Mouse (Mus musculus): ENCODE measurements around the gene 9230102O04Rik. TPM values are rescaled to one million over a fixed set of nuclear protein-coding genes. Genes with fewer than 3 reads are reported as not detected.

The 9230102O04Rik gene
- polyA plus RNA-seq, 1 experiment from 2014 or later = 3.5 TPM

DNA sequence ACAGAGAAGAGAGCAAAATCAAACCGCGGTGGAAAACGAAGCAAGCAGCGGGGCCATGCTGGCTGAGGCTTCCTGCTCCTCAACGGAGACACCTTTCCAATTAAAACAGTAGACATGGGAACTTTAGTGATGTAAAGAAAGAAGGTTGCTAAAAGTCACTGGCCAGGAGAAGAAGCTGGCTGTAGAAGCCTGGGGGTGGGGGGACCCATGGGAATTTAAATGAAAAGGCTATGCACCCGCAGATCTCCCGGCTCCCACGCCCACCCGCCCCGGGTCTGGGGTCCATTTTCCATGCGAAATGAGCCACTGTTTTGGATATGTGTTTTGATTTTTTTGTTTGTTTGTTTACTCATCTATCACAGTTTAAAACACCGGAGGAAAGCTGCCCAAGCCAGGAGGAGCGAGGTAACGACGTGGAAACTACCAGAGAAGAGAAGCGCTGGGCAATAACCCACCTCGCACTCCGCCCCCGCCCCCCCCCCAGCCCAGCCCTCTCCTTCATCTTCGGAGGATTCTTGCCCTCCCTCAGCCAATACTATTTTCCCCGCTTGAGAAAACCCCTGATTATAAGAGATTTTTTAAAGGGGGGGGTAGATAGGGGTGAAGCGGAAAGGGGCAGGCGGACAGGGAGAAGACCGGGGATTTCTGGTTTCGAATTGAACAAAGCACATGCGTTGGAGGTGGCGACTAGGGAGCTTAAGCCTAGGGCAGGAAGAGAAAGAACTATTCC lies 5.4 kb downstream of the 9230102O04Rik start:
- Histone ChIP-seq H3K9me3 (replicated peaks) (no peaks in the 10 kb centered on the region), H3K4me3 (peak overlapping the region; percentile 28), H3K27me3 (peaks cover 92% of the 10 kb centered on the region), H3K36me3 (no peaks in the 10 kb centered on the region), H3K9ac (peak overlapping the region; percentile 39; the same call in 1 of the 2 replicates), H3K4me1 (peaks cover 31% of the 10 kb centered on the region), H3K27ac (peak overlapping the region; percentile 66), H3K4me2 (replicated peaks) (peak overlapping the region; percentile 77)
- under 1% methylated on average over 27 of the region's 27 CpGs for WGBS
- no peak for ATAC-seq (ENCODE audit: low FRiP score)

- Histone ChIP-seq H3K27ac (peak overlapping the region; percentile 66), H3K4me3 (peak overlapping the region; percentile 28), H3K27me3 (peaks cover 89% of the 10 kb centered on the region), H3K9ac (peak overlapping the region; percentile 27), H3K4me1 (peaks cover 34% of the 10 kb centered on the region), H3K9me3 (replicated peaks) (no peaks in the 10 kb centered on the region), H3K4me2 (replicated peaks) (peak overlapping the region; percentile 77), H3K36me3 (no peaks in the 10 kb centered on the region)
- 1% methylated on average over 43 of the region's 43 CpGs for WGBS
- no peak for ATAC-seq (ENCODE audit: low FRiP score)
Measured at GRCm38 (mm10) chr2:9882926-9883802, 6.2 kb downstream of the 9230102O04Rik start.

DNA sequence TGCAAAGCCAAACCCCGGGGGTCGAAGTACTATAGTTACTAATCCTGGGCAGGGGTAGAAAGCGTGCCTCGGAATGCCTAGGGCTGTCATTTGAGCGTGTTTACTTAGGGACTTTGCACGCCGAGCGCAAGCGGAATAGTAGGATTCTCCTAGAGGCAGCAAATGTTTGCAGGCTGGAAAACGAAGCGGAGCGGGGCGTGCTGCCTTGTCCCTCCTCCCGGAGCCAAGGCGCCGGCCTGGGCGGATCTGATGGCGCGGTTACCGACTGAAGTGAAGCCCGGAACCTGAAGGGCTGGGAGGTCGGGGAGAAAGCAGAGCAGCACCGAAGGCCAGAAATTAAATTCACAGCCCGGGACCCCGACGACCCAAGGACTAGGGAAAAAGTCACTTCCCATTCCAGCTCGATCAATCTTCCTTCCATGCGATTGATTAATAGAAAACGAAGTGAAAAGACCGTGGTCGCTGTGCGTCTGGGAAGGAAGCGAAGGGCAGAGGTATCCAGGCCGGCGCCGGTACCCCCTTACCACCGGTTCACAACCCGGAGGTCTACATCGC lies 6.9 kb downstream of the 9230102O04Rik start:
- peak overlapping the region; percentile 66 for H3K27ac ChIP-seq

GRCm38 (mm10) chr2:9881611-9882023 lies 7.7 kb downstream of the 9230102O04Rik start:
- Histone ChIP-seq H3K4me2 (replicated peaks) (peak overlapping the region; percentile 77), H3K27me3 (peaks cover 83% of the 10 kb centered on the region), H3K4me1 (peaks cover 36% of the 10 kb centered on the region), H3K9me3 (replicated peaks) (no peaks in the 10 kb centered on the region), H3K36me3 (no peaks in the 10 kb centered on the region), H3K4me3 (peak overlapping the region; percentile 28), H3K9ac (peak overlapping the region; percentile 27), H3K27ac (peak overlapping the region; percentile 66)
- no peak for ATAC-seq (ENCODE audit: low FRiP score)
- WGBS = under 1% methylated on average over 13 of the region's 13 CpGs

More for the DNA sequence above, 6.9 kb downstream of the 9230102O04Rik start:
- H3K36me3 ChIP-seq = no peaks in the 10 kb centered on the region
- H3K27me3 ChIP-seq = peaks cover 86% of the 10 kb centered on the region
- WGBS = 1% methylated on average over 39 of the region's 39 CpGs
- no peak for ATAC-seq (ENCODE audit: low FRiP score)
- H3K4me2 ChIP-seq (replicated peaks) = peak overlapping the region; percentile 77
- peak overlapping the region; percentile 28 for H3K4me3 ChIP-seq
- peaks cover 34% of the 10 kb centered on the region for H3K4me1 ChIP-seq
- H3K9me3 ChIP-seq (replicated peaks) = no peaks in the 10 kb centered on the region
- peak overlapping the region; percentile 27 for H3K9ac ChIP-seq

DNA sequence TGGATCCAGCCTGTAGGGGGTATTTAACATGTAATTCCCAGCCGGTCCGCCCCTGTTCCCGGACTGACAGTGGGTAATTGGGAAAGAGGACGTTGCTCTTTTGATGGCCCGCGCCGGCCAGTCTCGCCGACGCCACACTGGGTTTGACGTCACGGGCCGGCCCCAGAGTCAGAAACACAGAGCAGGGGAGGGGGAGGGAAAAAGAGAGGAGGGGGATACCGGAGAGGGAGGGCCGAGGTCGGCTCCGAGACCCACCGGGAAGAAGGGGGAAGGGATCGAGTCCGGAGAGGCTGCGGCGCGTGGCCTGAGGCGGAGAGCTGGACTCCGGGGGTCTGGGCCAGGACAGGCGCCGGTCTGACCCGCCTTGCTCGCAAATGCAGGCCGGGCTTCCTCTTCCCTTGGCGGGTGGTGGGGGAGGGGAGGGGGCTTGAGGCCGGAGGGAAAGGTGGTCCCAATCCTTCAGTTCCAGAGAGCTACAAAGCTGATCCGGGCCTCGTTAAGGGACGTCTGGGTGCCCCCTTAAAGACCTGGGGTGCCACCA lies 8.2 kb downstream of the 9230102O04Rik start, which contains the start of gene 4930412O13Rik:
Gene 4930412O13Rik (plus strand): TSS at position 202 of the 541 bp plus-strand sequence.
- no peaks in the 10 kb centered on the region for H3K36me3 ChIP-seq
- peak within 1 kb of the TSS; percentile 77 for H3K4me2 ChIP-seq (replicated peaks)
- peak within 1 kb of the TSS; percentile 66 for H3K27ac ChIP-seq
- no peaks in the 10 kb centered on the region for H3K9me3 ChIP-seq (replicated peaks)
- peak within 1 kb of the TSS; percentile 28 for H3K4me3 ChIP-seq
- H3K27me3 ChIP-seq = peaks cover 81% of the 10 kb centered on the region
- peak within 1 kb of the TSS; percentile 27 for H3K9ac ChIP-seq
- ATAC-seq (ENCODE audit: low FRiP score) = no peak
- WGBS = under 1% methylated on average over 35 of the region's 35 CpGs
- H3K4me1 ChIP-seq = peaks cover 36% of the 10 kb centered on the region

GRCm38 (mm10) chr2:9880271-9880670 lies 9.1 kb downstream of the 9230102O04Rik start:
- Histone ChIP-seq H3K4me1 (peaks cover 36% of the 10 kb centered on the region), H3K36me3 (no peaks in the 10 kb centered on the region), H3K9ac (no peak overlapping the region), H3K27me3 (peaks cover 81% of the 10 kb centered on the region), H3K9me3 (replicated peaks) (no peaks in the 10 kb centered on the region), H3K4me2 (replicated peaks) (peak overlapping the region; percentile 77), H3K27ac (no peak overlapping the region), H3K4me3 (no peak overlapping the region)
- ATAC-seq (ENCODE audit: low FRiP score) = no peak
- 3% methylated on average over 11 of the region's 11 CpGs for WGBS

DNA sequence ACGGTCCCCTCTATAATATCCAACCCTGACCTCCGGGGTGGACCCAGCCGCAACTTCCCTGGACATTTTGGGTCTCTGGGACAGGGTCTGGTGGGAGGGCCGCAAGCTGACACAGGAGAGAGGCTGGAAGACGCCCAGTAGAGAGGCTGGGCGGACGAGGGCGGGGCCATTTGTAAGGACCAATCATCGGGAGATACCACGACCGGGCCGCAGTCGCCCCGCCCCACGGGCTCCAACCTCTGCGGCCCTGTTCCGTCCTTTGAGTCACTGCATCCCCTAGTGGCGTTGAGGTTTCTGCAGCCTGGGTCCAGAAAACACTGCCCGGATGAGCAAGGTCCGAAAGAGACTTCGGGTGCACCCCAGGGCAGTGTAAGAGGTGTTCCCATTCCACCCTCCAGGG lies 9.8 kb downstream of the 9230102O04Rik start:
- WGBS = under 1% methylated on average over 21 of the region's 21 CpGs
- H3K9ac ChIP-seq = no peak overlapping the region

DNA sequence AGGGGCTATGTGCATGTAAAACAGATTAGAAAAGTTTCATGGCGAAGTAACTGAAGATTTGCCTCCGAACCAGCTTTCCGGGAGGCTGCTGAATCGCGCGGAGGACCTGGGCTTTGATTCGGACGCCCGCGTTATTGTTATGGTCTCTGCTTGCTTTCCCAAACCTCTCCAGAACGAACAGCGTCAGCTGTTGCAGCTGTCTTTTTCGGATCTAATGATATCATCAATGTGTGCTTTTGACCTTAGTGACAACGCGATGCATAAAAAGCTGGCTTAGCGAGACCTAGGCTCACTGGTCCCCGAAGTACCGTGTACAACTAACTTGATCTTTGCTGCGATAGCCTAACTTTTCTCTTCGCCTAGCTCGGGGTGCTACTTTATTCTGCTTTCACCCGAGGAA lies 10.2 kb downstream of the 9230102O04Rik start:
- H3K4me3 ChIP-seq = peak overlapping the region; percentile 42
- H3K27me3 ChIP-seq = peaks cover 81% of the 10 kb centered on the region
- ATAC-seq (ENCODE audit: low FRiP score) = peak; percentile 3; the same call in 1 of the 2 replicates
- peak overlapping the region; percentile 77 for H3K4me2 ChIP-seq (replicated peaks)
- no peaks in the 10 kb centered on the region for H3K9me3 ChIP-seq (replicated peaks)
- no peak overlapping the region; the same call in 1 of the 2 replicates for H3K27ac ChIP-seq
- under 1% methylated on average over 22 of the region's 22 CpGs for WGBS
- no peak overlapping the region for H3K9ac ChIP-seq
- H3K36me3 ChIP-seq = no peaks in the 10 kb centered on the region
- peaks cover 36% of the 10 kb centered on the region for H3K4me1 ChIP-seq

More for the DNA sequence above, 9.8 kb downstream of the 9230102O04Rik start:
- peak; percentile 94 for ATAC-seq (ENCODE audit: low FRiP score)
- no peak overlapping the region for H3K27ac ChIP-seq
- no peaks in the 10 kb centered on the region for H3K9me3 ChIP-seq (replicated peaks)
- H3K4me2 ChIP-seq (replicated peaks) = peak overlapping the region; percentile 77
- H3K4me1 ChIP-seq = peaks cover 36% of the 10 kb centered on the region
- no peaks in the 10 kb centered on the region for H3K36me3 ChIP-seq
- H3K4me3 ChIP-seq = peak overlapping the region; percentile 42
- peaks cover 81% of the 10 kb centered on the region for H3K27me3 ChIP-seq

DNA sequence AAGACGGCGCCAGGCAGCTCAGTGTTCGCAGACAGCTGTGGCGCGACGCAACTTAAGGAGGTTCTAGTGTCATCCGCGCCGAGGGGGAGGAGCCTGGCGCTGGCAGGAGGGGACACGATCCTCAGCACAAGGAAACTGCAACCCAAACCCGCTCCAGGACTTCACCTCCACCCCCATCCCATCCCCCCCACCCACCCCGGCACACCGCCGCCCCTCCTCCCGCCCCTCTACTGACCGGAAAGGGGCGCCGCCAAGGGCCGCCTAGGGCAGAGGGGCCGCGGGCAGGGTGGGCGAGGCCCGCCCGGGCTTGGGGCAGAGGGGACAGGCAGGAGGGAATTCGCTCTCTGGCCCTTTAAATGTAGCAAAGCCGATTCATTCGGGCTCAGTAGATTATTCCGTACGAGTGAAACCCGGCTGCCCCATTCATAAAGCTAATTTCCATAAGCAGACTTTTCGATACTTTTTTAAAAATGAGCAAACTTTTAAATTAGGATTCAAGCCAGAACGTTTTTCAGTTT lies 10.7 kb downstream of the 9230102O04Rik start:
- H3K36me3 ChIP-seq = no peaks in the 10 kb centered on the region
- peak overlapping the region; percentile 77 for H3K4me2 ChIP-seq (replicated peaks)
- H3K27ac ChIP-seq = peak overlapping the region; percentile 67; the same call in 1 of the 2 replicates
- no peak overlapping the region for H3K9ac ChIP-seq
- under 1% methylated on average over 33 of the region's 33 CpGs for WGBS
- H3K27me3 ChIP-seq = peaks cover 81% of the 10 kb centered on the region
- ATAC-seq (ENCODE audit: low FRiP score) = peak; percentile 27; the same call in 1 of the 2 replicates
- peak overlapping the region; percentile 42 for H3K4me3 ChIP-seq
- H3K9me3 ChIP-seq (replicated peaks) = no peaks in the 10 kb centered on the region
- peaks cover 35% of the 10 kb centered on the region for H3K4me1 ChIP-seq

GRCm38 (mm10) chr2:9877966-9878563 lies 11.3 kb downstream of the 9230102O04Rik start:
- Histone ChIP-seq H3K4me3 (peak overlapping the region; percentile 42), H3K4me2 (replicated peaks) (peak overlapping the region; percentile 77), H3K27ac (peak overlapping the region; percentile 67), H3K27me3 (peaks cover 82% of the 10 kb centered on the region), H3K9me3 (replicated peaks) (no peaks in the 10 kb centered on the region), H3K9ac (no peak overlapping the region; the same call in none of the 2 replicates), H3K4me1 (peaks cover 29% of the 10 kb centered on the region), H3K36me3 (no peaks in the 10 kb centered on the region)
- 1% methylated on average over 19 of the region's 19 CpGs for WGBS
- ATAC-seq (ENCODE audit: low FRiP score) = no peak

- ATAC-seq (ENCODE audit: low FRiP score) = no peak
- Histone ChIP-seq H3K4me1 (peaks cover 26% of the 10 kb centered on the region), H3K27me3 (peaks cover 82% of the 10 kb centered on the region), H3K9ac (peak overlapping the region; percentile 46), H3K9me3 (replicated peaks) (no peaks in the 10 kb centered on the region), H3K27ac (peak overlapping the region; percentile 69), H3K36me3 (no peaks in the 10 kb centered on the region), H3K4me3 (peak overlapping the region; percentile 42), H3K4me2 (replicated peaks) (peak overlapping the region; percentile 77)
- under 1% methylated on average over 35 of the region's 35 CpGs for WGBS
Measured at GRCm38 (mm10) chr2:9877326-9877690, 12.0 kb downstream of the 9230102O04Rik start.

Measured in hindbrain, embryonic 12.5 days (tissue).